Mouse (Mus musculus) embryo, embryonic 10 days (tissue): ENCODE measurements around the gene Arid1b.

ENCODE experiments used
- DNase-seq: peaks from one replicate; pipeline ENCODE4 v3.0.0-alpha.2; 2015; ENCODE audit warnings: low spot score

Gene Arid1b

DNA sequence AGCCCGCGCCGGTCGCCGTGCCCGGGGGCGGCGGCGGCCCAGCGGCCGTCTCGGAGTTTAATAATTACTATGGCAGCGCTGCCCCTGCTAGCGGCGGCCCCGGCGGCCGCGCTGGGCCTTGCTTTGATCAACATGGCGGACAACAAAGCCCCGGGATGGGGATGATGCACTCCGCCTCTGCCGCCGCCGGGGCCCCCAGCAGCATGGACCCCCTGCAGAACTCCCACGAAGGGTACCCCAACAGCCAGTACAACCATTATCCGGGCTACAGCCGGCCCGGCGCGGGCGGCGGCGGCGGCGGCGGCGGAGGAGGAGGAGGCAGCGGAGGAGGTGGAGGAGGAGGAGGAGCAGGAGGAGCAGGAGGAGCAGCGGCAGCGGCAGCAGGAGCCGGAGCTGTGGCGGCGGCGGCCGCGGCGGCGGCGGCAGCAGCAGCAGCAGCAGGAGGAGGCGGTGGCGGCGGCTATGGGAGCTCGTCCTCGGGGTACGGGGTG, 1.5 kb downstream of the Arid1b start:
- peak; percentile 57 for DNase-seq

DNA sequence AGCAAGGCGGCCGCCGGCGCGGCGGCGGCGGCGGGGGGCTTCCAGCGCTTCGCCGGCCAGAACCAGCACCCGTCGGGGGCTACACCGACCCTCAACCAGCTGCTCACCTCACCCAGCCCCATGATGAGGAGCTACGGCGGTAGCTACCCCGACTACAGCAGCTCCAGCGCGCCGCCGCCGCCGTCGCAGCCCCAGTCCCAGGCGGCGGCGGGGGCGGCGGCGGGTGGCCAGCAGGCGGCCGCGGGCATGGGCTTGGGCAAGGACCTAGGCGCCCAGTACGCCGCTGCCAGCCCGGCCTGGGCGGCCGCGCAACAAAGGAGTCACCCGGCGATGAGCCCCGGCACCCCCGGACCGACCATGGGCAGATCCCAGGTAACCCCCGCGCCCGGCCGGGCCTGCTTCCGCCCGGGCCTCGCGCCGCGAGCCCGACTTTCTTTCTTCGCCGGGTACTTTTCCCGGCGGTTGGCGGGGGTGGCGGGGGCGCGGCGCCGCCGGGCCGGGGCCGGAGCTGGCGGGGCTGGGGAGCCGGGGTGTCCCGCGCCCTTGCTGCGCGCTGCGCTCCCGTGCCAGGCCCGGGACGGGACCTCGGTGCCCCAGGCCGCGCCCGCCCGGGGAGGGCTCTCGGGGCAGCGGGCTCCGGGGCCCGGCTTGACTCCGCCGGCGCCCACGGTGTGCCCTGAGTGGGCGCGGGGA, 2.1 kb downstream of the Arid1b start:
- DNase-seq: peak; percentile 16

DNA sequence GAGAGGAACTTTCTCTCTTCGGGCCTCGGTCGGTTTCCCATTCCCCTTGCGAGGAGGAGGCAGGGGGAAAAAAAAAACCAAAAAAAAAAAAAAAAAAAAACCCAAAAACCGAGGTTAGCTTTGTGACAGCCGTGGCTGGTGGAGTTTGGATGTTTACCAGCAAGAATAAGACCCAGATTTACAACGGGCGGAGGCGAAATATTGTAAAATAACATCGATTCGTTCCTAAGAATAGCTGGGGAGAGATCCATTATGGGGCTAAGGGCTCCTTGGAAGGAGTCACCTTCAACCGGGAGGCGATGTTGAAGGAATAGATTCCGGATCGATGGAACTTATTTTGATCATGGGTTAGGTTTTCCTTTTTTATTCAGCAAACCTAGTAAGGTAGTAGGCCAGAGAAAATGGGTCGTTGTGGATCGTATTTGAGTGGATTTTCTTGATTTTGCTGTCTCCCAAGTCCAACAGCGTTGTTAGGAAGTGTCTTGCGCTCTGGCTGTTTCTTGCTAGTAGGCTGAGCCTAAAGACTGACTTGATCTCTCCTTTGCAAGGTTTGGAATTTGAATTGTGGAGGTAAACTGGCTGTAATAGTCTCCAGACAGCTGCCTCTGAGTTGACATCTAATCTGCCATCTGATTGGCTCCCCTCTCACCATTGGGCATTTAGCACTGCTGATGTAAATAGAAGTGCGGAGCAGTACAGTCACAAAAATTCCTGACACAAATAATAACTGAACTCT, 2.9 kb downstream of the Arid1b start:
- DNase-seq: peak; percentile 78

DNA sequence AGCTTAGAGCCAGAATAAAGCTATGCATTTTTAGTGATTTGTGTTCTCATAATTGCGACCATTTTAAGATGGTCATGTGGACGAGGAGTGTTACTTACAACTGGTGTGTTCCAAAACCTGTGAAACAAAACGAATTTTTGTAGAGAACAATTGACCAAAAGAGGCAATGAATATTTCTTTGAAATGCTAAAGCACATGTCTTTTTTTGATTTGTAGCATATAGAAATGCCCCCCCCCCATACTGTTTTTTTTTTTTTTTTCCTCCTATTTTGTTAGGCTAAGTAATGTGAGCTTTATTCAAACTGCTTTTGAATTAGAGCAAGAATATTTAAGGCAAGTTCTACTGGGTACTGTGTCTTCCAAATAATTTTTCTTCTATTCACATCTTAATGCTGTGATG, 3.8 kb downstream of the Arid1b start:
- DNase-seq: no peak

DNA sequence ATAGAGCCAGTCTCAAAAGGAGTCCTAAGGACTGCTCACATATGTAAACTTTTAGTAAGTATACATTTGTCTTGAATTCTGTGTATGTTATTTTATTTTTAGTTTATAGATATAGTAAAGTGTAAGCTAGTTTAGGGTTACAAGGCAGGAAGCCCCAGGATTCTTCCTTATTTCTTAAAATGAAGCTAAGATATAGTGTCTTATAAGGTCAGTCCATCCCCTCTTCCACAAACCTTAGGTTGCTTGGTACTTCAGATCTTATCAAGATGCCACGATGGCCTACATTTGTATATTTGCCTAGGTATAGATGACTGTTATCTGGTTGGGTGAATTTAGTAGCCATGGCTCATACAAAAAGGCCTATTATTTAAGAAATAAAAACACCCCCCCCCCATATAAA, 5.1 kb downstream of the Arid1b start:
- DNase-seq: no peak

DNA sequence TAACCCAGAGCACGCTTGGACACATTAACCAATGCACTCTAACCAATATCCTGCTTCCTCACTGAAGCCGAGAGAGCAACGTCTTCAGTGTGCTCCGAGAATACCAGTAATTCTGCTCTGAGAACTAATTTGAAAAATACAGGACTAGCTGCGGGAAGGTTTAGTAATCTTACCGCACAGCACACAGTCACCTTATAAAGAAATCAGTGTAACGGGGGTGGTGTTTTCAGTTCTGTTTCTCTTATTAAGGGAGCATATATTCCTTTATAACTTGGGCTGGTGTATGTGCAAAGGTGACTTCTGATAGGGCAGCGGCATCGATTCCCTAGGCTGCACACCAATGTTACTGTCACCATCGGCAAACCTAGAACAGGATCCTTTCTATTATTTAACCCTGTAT, 5.9 kb downstream of the Arid1b start:
- no peak for DNase-seq

DNA sequence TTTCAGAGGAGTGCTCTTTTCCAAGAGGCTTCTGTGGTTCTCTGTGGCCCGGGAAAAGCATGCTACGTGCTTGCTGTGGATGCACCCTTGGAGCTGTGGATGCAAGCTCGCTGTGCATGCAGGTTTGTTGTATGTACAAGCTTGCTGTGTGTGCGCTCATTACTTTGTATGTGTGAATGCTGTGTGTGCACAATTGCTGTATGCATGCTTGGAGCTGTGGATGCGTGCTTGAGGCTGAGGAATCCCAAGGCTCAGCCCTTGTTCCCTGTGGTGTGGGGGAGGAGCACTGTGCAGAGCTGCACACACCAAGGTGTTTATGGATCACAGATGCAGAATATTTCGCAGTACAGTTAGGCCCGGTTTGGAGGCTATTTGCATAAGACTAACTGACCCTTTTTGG, 6.7 kb downstream of the Arid1b start:
- DNase-seq: no peak

DNA sequence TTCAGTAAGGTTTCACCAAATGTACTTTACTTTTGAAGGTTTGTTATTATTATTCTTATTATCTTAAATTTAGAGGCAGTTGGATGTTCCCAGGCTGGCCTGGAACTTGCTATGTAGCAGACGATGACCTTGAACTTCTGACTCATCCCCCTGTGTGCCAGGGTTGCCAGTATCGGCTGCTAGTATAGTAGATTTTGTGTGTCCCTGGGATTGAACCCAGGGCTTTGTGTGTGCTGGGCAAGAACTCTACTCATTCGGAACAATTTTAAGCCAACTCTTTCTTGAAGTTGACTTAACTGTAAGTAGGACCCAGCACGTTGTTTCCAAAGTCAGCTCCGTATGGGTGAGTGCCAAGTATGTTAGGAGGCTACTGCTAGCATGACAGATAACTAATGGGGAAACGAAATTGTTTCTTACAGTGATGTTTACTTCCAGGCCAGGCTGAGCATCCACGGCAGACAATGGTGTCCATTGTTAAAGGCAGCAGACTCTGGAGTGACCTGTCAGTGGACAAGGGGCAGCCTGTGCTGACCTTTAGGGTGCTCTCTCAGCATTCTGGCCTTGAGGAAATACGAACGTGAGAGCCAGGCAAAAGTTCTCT, 7.5 kb downstream of the Arid1b start:
- peak; percentile 61 for DNase-seq

DNA sequence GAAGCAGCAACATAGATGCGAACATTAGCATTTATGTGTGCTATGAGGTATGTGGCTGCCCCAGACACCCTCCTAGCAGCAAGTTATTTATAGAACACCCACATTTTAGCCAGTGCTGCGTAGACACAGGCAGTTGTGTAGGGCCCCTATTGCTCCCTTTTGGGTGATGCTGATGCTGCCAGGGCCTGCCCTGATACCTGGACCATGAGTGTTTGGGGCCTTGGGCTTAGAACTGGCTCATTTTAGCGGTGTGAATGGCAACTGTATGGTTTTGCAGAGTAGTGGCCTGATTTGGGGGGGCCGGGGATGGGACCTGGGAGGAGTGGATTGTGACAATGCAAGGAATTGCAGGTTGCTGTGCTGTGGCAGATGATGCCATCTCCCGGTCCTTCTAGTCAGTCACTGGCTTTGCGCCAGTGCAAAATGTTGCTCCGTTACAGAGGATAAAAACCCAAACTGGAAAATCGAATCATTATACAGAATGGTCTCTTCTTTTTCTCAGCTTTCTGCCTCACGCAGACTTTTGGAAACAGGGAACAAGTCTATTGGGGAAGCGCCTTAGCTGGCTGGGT, 8.9 kb downstream of the Arid1b start:
- DNase-seq: no peak

DNA sequence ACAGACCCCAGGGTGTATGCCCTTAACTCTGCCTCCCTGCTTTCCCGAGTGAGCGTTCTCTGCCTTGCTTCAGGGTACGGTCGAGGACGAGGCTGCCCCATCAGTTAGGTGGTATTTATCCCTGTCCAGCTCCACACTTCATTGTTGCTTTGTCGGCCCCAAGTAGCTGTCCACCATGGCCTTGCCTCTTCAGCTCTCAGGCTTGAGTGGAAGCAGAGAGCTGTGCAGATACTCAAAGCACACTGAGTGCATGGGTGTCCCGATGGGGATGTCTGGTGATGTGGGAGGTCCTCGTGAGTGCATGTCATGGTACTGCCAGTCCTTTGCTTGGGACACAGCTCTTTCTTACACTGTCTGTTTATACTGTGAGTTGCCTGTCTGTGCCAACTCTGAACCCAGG, 10.1 kb downstream of the Arid1b start:
- no peak for DNase-seq

DNA sequence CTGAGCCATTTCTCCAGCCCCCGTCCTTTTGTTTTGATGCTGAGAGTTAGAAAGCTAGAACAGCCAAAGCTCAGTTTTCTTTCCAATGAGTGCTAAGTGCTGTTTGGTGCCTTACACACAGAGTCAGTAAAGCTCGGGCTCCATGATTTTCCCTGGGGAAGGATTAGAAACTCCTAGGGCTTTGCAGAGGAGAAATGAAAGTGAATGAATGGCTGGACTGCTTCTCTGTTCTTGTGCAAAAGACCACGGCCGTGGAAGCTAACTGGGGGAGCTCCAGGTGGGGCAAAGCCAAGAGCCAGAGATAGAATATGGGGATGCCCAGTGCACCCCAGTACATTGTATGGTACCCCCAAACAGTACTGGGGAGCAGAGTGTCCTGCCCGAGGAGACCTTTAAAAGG, 10.6 kb downstream of the Arid1b start:
- no peak for DNase-seq

DNA sequence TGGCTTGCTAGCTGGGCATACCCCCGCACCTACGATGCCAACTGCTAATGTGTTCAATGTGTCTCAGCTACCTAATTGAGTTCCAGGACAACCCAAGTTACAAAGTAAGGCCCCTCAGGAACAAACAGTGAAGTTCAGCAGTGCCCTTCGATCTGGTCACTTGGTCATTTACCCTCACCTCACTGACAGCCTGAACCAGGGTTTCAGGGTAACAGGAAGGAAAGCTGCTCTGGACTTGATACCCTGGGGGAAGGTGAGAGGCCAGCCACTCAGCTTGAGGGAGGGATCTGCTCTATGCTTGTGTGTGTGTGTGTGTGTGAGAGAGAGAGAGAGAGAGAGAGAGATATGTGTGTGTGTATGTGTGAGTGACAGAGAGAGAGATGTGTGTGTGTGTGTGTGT, 11.2 kb downstream of the Arid1b start:
- no peak for DNase-seq

DNA sequence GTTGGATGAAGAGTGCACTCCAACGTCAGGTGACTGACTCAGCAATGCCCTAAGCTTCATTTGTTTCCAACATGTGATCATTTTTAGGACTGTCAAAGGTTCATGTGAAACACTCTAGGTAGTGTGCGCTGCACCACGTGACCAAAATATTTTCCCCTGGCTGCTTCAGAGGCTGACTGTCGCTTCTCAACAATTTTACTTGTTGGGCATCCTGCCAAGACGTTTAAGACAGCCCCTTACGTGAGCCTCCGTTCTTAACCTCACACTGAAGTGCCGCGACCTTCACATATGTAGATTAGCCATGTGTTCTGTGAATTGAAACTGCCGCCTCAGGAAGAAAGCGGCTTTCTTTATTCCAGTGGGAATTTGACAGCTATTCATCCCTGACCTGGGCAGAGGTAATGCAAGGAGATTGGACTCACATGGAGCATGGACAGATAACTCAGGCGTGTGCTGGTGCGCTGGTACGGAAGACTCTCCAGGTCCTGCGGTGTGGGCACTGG, 13.1 kb downstream of the Arid1b start:
- DNase-seq: peak; percentile 61

DNA sequence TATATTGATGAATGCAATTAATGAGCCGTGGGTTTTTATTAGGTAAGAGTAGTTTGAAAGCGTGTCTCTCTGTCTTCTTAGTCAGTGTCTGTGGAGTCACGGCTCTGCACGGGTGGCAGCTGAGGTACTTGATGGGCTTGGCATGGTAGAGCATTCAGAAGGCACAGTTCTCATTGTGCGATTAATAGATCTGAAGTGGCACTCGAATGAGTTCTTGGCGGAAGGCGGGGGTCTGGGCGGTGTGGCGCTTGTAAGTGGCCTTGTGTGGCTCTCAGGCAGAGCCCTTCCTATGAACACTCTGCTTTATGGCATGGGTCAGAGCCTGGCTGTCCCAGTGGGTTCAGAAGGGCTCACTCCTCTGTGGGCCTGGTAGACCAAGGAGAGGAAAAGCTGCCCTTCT, 14.1 kb downstream of the Arid1b start:
- DNase-seq: no peak

DNA sequence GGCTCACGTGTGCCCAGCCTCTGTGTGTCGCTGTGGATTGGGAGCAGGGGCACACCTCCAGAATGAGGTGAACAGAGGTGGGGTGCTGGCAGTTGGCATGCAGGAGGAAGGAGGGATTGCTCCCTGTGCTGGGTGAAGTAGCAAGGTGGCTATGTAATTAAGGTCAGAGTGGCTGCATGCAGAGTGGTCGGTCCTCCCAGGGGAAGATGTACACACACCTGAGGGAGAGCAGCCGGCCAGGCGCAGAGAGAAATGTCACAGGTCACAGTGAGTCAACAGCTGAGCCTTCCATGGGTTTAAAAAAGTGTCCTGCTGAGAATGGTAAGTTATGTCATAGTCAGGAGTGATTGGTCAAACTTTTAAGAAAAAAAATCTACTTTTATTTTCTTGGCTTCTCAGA, 14.6 kb downstream of the Arid1b start:
- no peak for DNase-seq

DNA sequence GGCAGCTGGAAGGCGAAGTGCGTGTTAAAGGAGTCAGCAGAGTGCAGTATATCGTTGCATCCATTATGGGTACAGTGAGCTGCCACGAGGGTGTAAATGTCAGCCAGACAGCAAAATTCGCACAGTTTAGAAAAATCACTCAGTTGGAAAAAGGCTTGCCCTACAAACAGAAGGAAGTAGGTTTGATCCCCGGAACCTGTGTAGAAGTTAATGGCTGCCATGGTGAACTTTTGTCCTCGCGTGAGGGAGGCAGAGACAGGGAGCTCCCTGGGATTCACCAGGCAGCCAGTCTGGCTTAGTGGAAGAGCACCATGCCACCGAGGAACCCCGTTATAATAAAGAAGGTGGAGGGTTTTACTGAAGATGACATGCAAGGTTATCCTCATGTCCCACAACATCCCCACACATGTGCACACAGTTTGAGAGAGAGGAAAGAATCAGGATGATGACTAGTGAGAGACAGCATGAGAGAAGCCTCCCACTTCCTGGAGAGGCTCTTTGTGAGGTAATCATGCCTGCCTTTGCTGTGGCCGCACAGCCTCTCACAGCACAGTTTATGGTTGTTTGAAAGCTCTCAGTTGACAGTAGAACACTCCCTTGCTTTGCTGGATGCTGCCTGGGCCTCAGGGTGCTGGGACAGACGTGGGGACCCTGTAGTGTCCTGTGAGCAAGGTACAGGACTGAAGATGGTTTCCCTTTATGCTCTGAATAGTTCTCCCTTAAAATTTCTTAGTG, 15.6 kb downstream of the Arid1b start:
- no peak for DNase-seq

DNA sequence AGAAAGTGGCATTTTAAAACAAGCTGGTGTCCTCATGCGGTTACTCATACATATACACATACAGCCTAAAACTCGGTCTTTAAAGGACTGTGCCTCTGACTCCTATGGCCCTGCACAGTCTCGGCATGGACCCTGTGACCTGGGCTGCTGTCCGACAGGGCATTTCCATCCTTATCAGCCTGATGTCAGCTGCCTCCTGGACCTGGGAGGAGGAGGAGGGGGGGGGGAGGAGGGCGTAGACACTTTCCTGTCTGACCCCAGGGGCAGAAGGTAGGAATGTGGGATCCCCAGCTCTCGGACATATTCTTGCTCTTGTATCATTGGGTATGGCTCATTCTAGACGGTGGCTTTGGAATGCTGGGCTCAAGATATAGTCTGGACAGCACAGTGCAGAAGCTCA, 16.6 kb downstream of the Arid1b start:
- DNase-seq: no peak

DNA sequence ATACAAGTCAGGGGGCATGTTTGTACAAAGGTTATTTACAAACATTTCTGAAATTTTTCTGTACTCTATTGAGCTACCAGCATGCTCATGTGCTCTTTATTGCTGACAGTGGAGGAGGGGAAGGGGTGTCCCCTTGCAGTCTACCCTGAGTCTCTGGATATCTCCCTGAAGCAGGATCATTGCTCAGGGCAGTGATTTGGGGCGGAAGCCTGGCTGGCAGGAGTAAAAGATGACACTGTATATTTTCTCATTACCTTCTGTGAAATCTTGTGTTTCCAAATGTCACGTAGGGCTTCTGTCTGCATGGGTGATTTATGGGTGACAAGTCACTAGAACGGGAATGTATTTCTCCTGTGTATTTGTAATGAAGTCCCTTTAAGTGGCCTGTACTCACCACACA, 18.0 kb downstream of the Arid1b start:
- no peak for DNase-seq

DNA sequence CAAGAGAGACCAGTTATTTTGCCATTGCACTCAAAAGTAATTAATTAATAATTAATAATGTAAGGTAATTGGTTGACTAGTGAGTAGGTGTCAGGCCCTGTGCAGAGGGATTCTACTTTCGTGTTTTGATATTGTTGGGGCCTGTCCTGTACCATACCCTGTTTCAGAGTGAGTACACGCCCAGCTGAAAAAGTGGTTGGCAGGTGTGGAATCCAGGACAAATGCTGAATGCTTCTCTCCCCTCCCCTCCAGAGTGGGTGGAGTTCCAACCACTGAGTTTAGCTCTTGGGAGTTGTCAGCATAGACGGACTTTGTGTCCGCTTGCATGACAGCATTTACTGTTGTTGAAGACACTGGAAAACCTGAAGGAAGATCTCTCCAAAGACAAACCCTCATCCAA, 18.4 kb downstream of the Arid1b start:
- DNase-seq: no peak

DNA sequence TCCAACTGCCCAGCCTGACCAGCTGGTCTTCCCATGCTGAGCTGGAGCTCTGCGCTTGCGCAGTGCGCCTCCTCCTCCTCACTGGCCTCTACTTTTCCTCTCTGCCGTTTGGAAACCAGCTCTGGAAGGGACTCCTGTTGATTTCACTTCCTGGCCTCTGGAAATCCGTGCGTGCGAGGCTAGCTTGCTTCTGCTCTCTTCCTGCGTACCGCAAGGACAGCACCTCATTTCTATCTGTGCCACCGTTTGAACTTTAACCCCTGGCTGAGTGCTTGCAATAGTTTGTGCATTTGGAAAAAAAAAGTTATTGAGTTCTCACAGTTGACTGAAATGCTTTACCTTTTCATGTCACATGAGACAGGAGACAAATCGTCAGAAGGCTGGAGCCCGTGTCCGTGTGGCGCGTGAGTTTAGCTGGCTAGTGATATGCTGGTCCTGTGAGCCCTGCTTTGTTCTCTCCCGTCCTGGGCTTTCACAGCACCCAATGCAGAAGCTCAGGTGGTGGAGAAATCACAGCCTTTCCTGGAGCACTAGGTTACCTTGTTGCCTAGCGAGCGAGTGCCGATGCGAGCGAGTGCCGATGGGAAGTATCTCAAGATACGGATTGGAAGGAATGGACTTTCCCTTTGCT, 20.3 kb downstream of the Arid1b start:
- no peak for DNase-seq

DNA sequence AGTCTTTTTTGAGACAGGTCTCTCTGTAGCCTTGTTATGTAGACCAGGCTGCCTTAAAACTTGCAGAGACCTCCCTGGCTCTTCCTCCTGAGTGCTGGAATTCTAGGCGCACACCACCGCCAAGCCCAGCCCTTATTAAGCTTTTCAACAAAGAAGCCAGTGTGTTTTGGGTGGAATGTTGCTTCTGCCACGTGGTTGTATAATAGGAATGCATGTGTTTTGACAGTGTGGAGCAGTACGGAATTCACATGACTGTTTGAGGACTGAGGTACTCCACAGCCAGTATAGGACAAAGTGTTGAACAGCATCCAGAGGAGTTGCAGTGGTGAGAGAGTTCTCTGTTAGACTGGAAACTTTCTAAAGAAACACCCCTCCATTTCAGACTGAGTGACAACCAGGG, 22.3 kb downstream of the Arid1b start:
- no peak for DNase-seq

DNA sequence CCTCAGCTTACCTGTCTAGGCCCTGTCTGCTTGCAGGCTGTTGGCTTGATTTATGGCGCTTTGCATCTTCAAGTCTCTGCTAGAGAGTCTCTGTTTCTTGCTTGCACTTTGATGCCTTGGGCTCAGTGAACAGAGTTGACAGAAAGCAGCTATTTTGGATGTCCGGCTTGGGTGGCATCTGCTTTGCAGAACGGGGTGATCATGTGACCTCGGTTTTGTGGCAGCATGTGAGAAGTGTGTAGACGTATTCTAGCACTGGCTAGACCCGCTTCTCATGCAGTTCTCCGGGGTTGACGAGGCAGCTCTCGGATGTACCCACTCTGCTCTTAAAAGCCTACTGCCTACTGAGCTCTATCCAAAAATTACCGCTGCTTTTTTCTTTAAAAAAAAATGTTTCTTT, 22.9 kb downstream of the Arid1b start:
- no peak for DNase-seq
